Comparison of ENCODE assay signal across 12 mouse cellular contexts in the genomic region with DNA sequence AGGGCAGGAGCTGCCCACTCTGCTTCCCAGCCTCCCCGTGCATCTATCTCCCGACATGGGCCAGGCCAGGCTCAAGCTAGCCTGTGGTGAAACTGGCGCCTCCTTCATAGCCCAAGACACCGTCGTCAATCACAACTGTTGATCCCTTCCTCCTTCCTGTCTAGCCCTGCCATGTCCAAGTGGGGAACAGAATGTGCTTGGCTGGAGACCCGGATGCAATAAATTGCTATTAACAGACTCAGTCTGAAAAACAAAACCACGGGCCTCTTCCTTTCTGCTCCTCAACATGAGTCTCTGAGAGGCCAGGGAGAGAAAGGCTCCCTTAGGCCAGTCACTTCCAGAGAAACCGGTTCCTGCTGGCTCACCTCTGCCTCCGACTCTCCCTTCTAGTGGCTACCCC. TPM values are rescaled to one million over a fixed set of nuclear protein-coding genes. Genes with fewer than 3 reads are reported as not detected.
A peak's percentile ranks its signal among the peaks of the same experiment; 100 is the strongest.
DNase-seq lines count a peak whose midpoint lies in the region; ATAC-seq lines count a peak whose summit lies in the region.
"Had no signal": no experiment of that assay in that cellular context is flagged by ENCODE, and none has a peak within 500 bp of the region (broad histone marks: within the 10 kb centered on the region; RNA-seq: fewer than 3 reads in every experiment).

No protein-coding gene starts in this region.

- 46% methylated on average over 9 of the region's 9 CpGs for WGBS in lung, embryonic 16.5 days
- 83% methylated on average over 9 of the region's 9 CpGs for WGBS in forebrain, embryonic 15.5 days
- 60% methylated on average over 9 of the region's 9 CpGs for WGBS in neural tube, embryonic 15.5 days

- H3K4me3 ChIP-seq in lung, embryonic 16.5 days (ENCODE audit: low read length) = no peak overlapping the region
- H3K4me3 ChIP-seq in forebrain, embryonic 15.5 days = no peak overlapping the region
- no peak overlapping the region for H3K4me3 ChIP-seq in neural tube, embryonic 15.5 days (replicated peaks)
- H3K4me3 ChIP-seq: hindbrain, embryonic 13.5 days had no signal

- H3K27ac ChIP-seq in lung, embryonic 16.5 days (ENCODE audit: low read length) = peak overlapping the region; percentile 62
- no peak overlapping the region for H3K27ac ChIP-seq in forebrain, embryonic 15.5 days (replicated peaks)
- no peak overlapping the region for H3K27ac ChIP-seq in neural tube, embryonic 15.5 days (replicated peaks)
- H3K27ac ChIP-seq: hindbrain, embryonic 13.5 days had no signal

- peaks cover 38% of the 10 kb centered on the region for H3K4me1 ChIP-seq in lung, embryonic 16.5 days (replicated peaks; ENCODE audit: control insufficient read depth, insufficient read depth, low read length)
- peaks cover 13% of the 10 kb centered on the region; the same call in 1 of the 2 replicates for H3K4me1 ChIP-seq in forebrain, embryonic 15.5 days
- peaks cover 46% of the 10 kb centered on the region for H3K4me1 ChIP-seq in neural tube, embryonic 15.5 days

- peak; percentile 32; the same call in 1 of the 2 replicates for ATAC-seq in lung, embryonic 16.5 days (ENCODE audit: low read depth)
- ATAC-seq in forebrain, embryonic 15.5 days (replicated peaks) = no peak
- no peak for ATAC-seq in neural tube, embryonic 15.5 days (ENCODE audit: low FRiP score)

- H3K27me3 ChIP-seq in lung, embryonic 16.5 days (ENCODE audit: control insufficient read depth, insufficient read depth, low read depth, low read length) = no peaks in the 10 kb centered on the region
- no peaks in the 10 kb centered on the region for H3K27me3 ChIP-seq in forebrain, embryonic 15.5 days
- H3K27me3 ChIP-seq in neural tube, embryonic 15.5 days (replicated peaks) = no peaks in the 10 kb centered on the region
- H3K27me3 ChIP-seq: hindbrain, embryonic 13.5 days had no signal

- 0 out of 2 replicates have a peak overlapping the region, but pooled peaks have one; percentile 3 for H3K4me2 ChIP-seq in lung, embryonic 16.5 days (ENCODE audit: low read depth, low read length)
- no peak overlapping the region for H3K4me2 ChIP-seq in forebrain, embryonic 15.5 days (replicated peaks)
- H3K4me2 ChIP-seq in neural tube, embryonic 15.5 days = no peak overlapping the region
- H3K4me2 ChIP-seq: hindbrain, embryonic 13.5 days had no signal

- no peaks in the 10 kb centered on the region for H3K36me3 ChIP-seq in lung, embryonic 16.5 days (ENCODE audit: control insufficient read depth, insufficient read depth, low read length)
- H3K36me3 ChIP-seq in forebrain, embryonic 15.5 days = no peaks in the 10 kb centered on the region
- no peaks in the 10 kb centered on the region for H3K36me3 ChIP-seq in neural tube, embryonic 15.5 days
- H3K36me3 ChIP-seq: hindbrain, embryonic 13.5 days had no signal

- peak; percentile 22 for DNase-seq in embryo, embryonic 11 days
- no peak for DNase-seq in embryo, embryonic 10.5 days (ENCODE audit: low spot score)
- DNase-seq in urinary bladder, postnatal 14 days (ENCODE audit: low spot score) = peak; percentile 59
- no peak for DNase-seq in urinary bladder, postnatal 10 days (ENCODE audit: low spot score)
- DNase-seq in spleen, postnatal 10 days (ENCODE audit: low spot score in 2 of 2) = no peak
- DNase-seq: adrenal gland, adult 8-10 months; cerebellum, adult 9-11 months; spleen, adult 18-20 months had no signal

- 0 out of 2 replicates have a peak overlapping the region, but pooled peaks have one; percentile 21 for H3K9ac ChIP-seq in lung, embryonic 16.5 days (ENCODE audit: low read length)
- no peak overlapping the region for H3K9ac ChIP-seq in forebrain, embryonic 15.5 days (replicated peaks)
- no peak overlapping the region for H3K9ac ChIP-seq in neural tube, embryonic 15.5 days (replicated peaks)
- H3K9ac ChIP-seq: hindbrain, embryonic 13.5 days had no signal

- no peaks in the 10 kb centered on the region for H3K9me3 ChIP-seq in lung, embryonic 16.5 days (ENCODE audit: control insufficient read depth, low read length)
- H3K9me3 ChIP-seq in forebrain, embryonic 15.5 days = no peaks in the 10 kb centered on the region
- H3K9me3 ChIP-seq in neural tube, embryonic 15.5 days (replicated peaks) = no peaks in the 10 kb centered on the region
- H3K9me3 ChIP-seq: hindbrain, embryonic 13.5 days had no signal

RNA-seq across cellular contexts. Expression of a gene that starts 11.2 kb away (rescaled TPM):
- polyA plus RNA-seq in lung, embryonic 16.5 days (2015; fragmentation: Nextera tagmentation; extraction: Ambion mirVana) = 6.1 and 6.7 TPM in 2 replicates
- polyA plus RNA-seq in forebrain, embryonic 15.5 days (2015; fragmentation: Nextera tagmentation; extraction: Ambion mirVana) = 4.6 and 5.1 TPM in 2 replicates
- 4.0 and 6.7 TPM in 2 replicates for polyA plus RNA-seq in neural tube, embryonic 15.5 days (2015; fragmentation: Nextera tagmentation; extraction: Ambion mirVana)

RNA-seq across cellular contexts. Expression of a gene that starts 49.6 kb away (rescaled TPM):
- polyA plus RNA-seq in lung, embryonic 16.5 days (2015; fragmentation: Nextera tagmentation; extraction: Ambion mirVana) = 2.9 and 3.4 TPM in 2 replicates
- 5.2 and 5.9 TPM in 2 replicates for polyA plus RNA-seq in forebrain, embryonic 15.5 days (2015; fragmentation: Nextera tagmentation; extraction: Ambion mirVana)
- 21.3 and 22.8 TPM in 2 replicates for polyA plus RNA-seq in neural tube, embryonic 15.5 days (2015; fragmentation: Nextera tagmentation; extraction: Ambion mirVana)

Comparison
In these comparisons a context has a peak if more than half of its experiments do, and no peak if none do; other contexts are left out.
1. DNase-seq: peak in embryo, embryonic 11 days (single experiment) and urinary bladder, postnatal 14 days (single experiment); none in embryo, embryonic 10.5 days (single experiment), urinary bladder, postnatal 10 days (single experiment) and spleen, postnatal 10 days (0 of 2).